Mouse (Mus musculus): ENCODE measurements around the gene Derl3. TPM values are rescaled to one million over a fixed set of nuclear protein-coding genes. Genes with fewer than 3 reads are reported as not detected.

Gene Derl3
- polyA plus RNA-seq, 1 experiment from 2014 or later = 1.2 TPM

GRCm38 (mm10) chr10:75941042-75941824 lies 48.0 kb downstream of the Derl3 start:
- Histone ChIP-seq H3K4me3 (ENCODE audit: low read depth, low read length) (no peak overlapping the region), H3K27me3 (replicated peaks; ENCODE audit: insufficient read depth, low read length) (no peaks in the 10 kb centered on the region), H3K27ac (ENCODE audit: low read length) (no peak overlapping the region), H3K4me1 (ENCODE audit: insufficient read depth, low read depth, low read length) (no peaks in the 10 kb centered on the region), H3K9ac (replicated peaks; ENCODE audit: low read depth) (no peak overlapping the region), H3K4me2 (replicated peaks; ENCODE audit: low read depth, low read length) (no peak overlapping the region), H3K36me3 (ENCODE audit: insufficient read depth, low read length) (no peaks in the 10 kb centered on the region), H3K9me3 (ENCODE audit: low read length) (no peaks in the 10 kb centered on the region)
- no peak for DNase-seq (ENCODE audit: low spot score)
- TF ChIP-seq CTCF (IDR thresholded peaks at IDR 0.05) (no peak), EP300 (IDR thresholded peaks at IDR 0.05) (no peak)
- 69% methylated on average over 9 of the region's 9 CpGs for WGBS
- no peak for ATAC-seq

- Histone ChIP-seq H3K27ac (ENCODE audit: low read length) (peak within 1 kb of the TSS; percentile 7; the same call in 1 of the 2 replicates), H3K4me2 (replicated peaks; ENCODE audit: low read depth, low read length) (no peak within 1 kb of the TSS), H3K27me3 (replicated peaks; ENCODE audit: insufficient read depth, low read length) (no peaks in the 10 kb centered on the region), H3K9me3 (ENCODE audit: low read length) (no peaks in the 10 kb centered on the region), H3K36me3 (ENCODE audit: insufficient read depth, low read length) (no peaks in the 10 kb centered on the region), H3K9ac (replicated peaks; ENCODE audit: low read depth) (no peak within 1 kb of the TSS), H3K4me3 (ENCODE audit: low read depth, low read length) (no peak within 1 kb of the TSS), H3K4me1 (ENCODE audit: insufficient read depth, low read depth, low read length) (no peaks in the 10 kb centered on the region)
- no peak for DNase-seq (ENCODE audit: low spot score)
- WGBS = 58% methylated on average over 15 of the region's 15 CpGs
- TF ChIP-seq EP300 (IDR thresholded peaks at IDR 0.05) (no peak), CTCF (IDR thresholded peaks at IDR 0.05) (no peak)
- no peak for ATAC-seq
Observed at GRCm38 (mm10) chr10:75942736-75943477, 49.7 kb downstream of the Derl3 start, which contains the start of gene Vpreb3. Vpreb3 (plus strand) TSS chr10:75943057.

GRCm38 (mm10) chr10:75944066-75944772 lies 51.0 kb downstream of the Derl3 start:
- Histone ChIP-seq H3K27ac (ENCODE audit: low read length) (peak overlapping the region; percentile 7; the same call in 1 of the 2 replicates), H3K4me1 (ENCODE audit: insufficient read depth, low read depth, low read length) (no peaks in the 10 kb centered on the region), H3K4me2 (replicated peaks; ENCODE audit: low read depth, low read length) (no peak overlapping the region), H3K27me3 (replicated peaks; ENCODE audit: insufficient read depth, low read length) (no peaks in the 10 kb centered on the region), H3K36me3 (ENCODE audit: insufficient read depth, low read length) (no peaks in the 10 kb centered on the region), H3K4me3 (ENCODE audit: low read depth, low read length) (no peak overlapping the region), H3K9ac (replicated peaks; ENCODE audit: low read depth) (no peak overlapping the region), H3K9me3 (ENCODE audit: low read length) (no peaks in the 10 kb centered on the region)
- DNase-seq (ENCODE audit: low spot score) (peak; percentile 90), ATAC-seq (peak; percentile 73)
- TF ChIP-seq CTCF (IDR thresholded peaks at IDR 0.05) (no peak), EP300 (IDR thresholded peaks at IDR 0.05) (peak; percentile 58)
- 28% methylated on average over 11 of the region's 11 CpGs for WGBS

- DNase-seq (ENCODE audit: low spot score) = no peak
- no peak for ATAC-seq
- Histone ChIP-seq H3K4me1 (ENCODE audit: insufficient read depth, low read depth, low read length) (no peaks in the 10 kb centered on the region), H3K36me3 (ENCODE audit: insufficient read depth, low read length) (no peaks in the 10 kb centered on the region), H3K9me3 (ENCODE audit: low read length) (no peaks in the 10 kb centered on the region), H3K4me3 (ENCODE audit: low read depth, low read length) (no peak overlapping the region), H3K4me2 (replicated peaks; ENCODE audit: low read depth, low read length) (no peak overlapping the region), H3K27ac (ENCODE audit: low read length) (peak overlapping the region; percentile 52; the same call in 1 of the 2 replicates), H3K9ac (replicated peaks; ENCODE audit: low read depth) (no peak overlapping the region), H3K27me3 (replicated peaks; ENCODE audit: insufficient read depth, low read length) (no peaks in the 10 kb centered on the region)
- 89% methylated on average over 7 of the region's 7 CpGs for WGBS
- TF ChIP-seq EP300 (IDR thresholded peaks at IDR 0.05) (no peak), CTCF (IDR thresholded peaks at IDR 0.05) (no peak)
Observed at GRCm38 (mm10) chr10:75945213-75945612, 52.0 kb downstream of the Derl3 start.

Other genes starting within 250 kb of the Derl3 start
- 9.3 and 9.4 TPM in 2 replicates for gene Susd2, start 249.4 kb upstream of the Derl3 start, polyA plus RNA-seq (2015; fragmentation: Nextera tagmentation; extraction: Ambion mirVana)
- gene Cabin1, start 129.1 kb upstream of the Derl3 start, polyA plus RNA-seq (2015; fragmentation: Nextera tagmentation; extraction: Ambion mirVana) = 33.1 and 34.5 TPM in 2 replicates
- 70.6 and 81.5 TPM in 2 replicates for gene Ddt, start 120.0 kb upstream of the Derl3 start, polyA plus RNA-seq (2015; fragmentation: Nextera tagmentation; extraction: Ambion mirVana)
- gene Gm20441, start 112.5 kb upstream of the Derl3 start, polyA plus RNA-seq (2015; fragmentation: Nextera tagmentation; extraction: Ambion mirVana) = not detected in 2 replicates
- gene Gstt3, start 112.0 kb upstream of the Derl3 start, polyA plus RNA-seq (2015; fragmentation: Nextera tagmentation; extraction: Ambion mirVana) = 56.6 and 58.9 TPM in 2 replicates
- 36.4 and 38.3 TPM in 2 replicates for gene Gstt1, start 94.8 kb upstream of the Derl3 start, polyA plus RNA-seq (2015; fragmentation: Nextera tagmentation; extraction: Ambion mirVana)
- gene Gstt4, start 70.9 kb upstream of the Derl3 start, polyA plus RNA-seq (2015; fragmentation: Nextera tagmentation; extraction: Ambion mirVana) = not detected in 2 replicates
- 40.6 and 44.7 TPM in 2 replicates for gene Gstt2, start 56.0 kb upstream of the Derl3 start, polyA plus RNA-seq (2015; fragmentation: Nextera tagmentation; extraction: Ambion mirVana)
- gene Mif, start 33.2 kb upstream of the Derl3 start, polyA plus RNA-seq (2015; fragmentation: Nextera tagmentation; extraction: Ambion mirVana) = 280 and 356 TPM in 2 replicates
- 109 TPM in 2 replicates for gene Smarcb1, start 28.2 kb downstream of the Derl3 start, polyA plus RNA-seq (2015; fragmentation: Nextera tagmentation; extraction: Ambion mirVana)
- 299 and 347 TPM in 2 replicates for gene Chchd10, start 39.7 kb downstream of the Derl3 start, polyA plus RNA-seq (2015; fragmentation: Nextera tagmentation; extraction: Ambion mirVana)
- gene Mmp11, start 43.1 kb downstream of the Derl3 start, polyA plus RNA-seq (2015; fragmentation: Nextera tagmentation; extraction: Ambion mirVana) = 118 and 127 TPM in 2 replicates
- gene Gm867, start 47.3 kb downstream of the Derl3 start, polyA plus RNA-seq (2015; fragmentation: Nextera tagmentation; extraction: Ambion mirVana) = 5.5 and 6.0 TPM in 2 replicates
- gene Vpreb3, start 49.6 kb downstream of the Derl3 start, polyA plus RNA-seq (2015; fragmentation: Nextera tagmentation; extraction: Ambion mirVana) = 8.8 and 10.1 TPM in 2 replicates
- gene Gm5134, start 61.1 kb downstream of the Derl3 start, polyA plus RNA-seq (2015; fragmentation: Nextera tagmentation; extraction: Ambion mirVana) = 0.12 TPM in 1 of 2 replicates, not detected in the other
- 8.8 and 9.4 TPM in 2 replicates for gene Zfp280b, start 139.2 kb downstream of the Derl3 start, polyA plus RNA-seq (2015; fragmentation: Nextera tagmentation; extraction: Ambion mirVana)
- 0.04 TPM in 1 of 2 replicates, not detected in the other for gene Slc5a4b, start 217.5 kb downstream of the Derl3 start, polyA plus RNA-seq (2015; fragmentation: Nextera tagmentation; extraction: Ambion mirVana)

Data from lung, postnatal 0 days (tissue).